Mouse (Mus musculus): ENCODE results near the gene Arhgef7. TPM values are rescaled to one million over a fixed set of nuclear protein-coding genes. Genes with fewer than 3 reads are reported as not detected.
"Not testable (repeated sequence)": the region's sequence is repeated elsewhere in the genome, so short reads cannot be mapped to it uniquely, and the experiment has no call there.

Arhgef7 gene
- polyA plus RNA-seq, 1 experiment from 2014 or later, result 67.5 TPM

- no peak for ATAC-seq (ENCODE audit: insufficient number of reproducible peaks, insufficient read depth, low FRiP score, low read depth)
- 76% methylated on average over 7 of the region's 7 CpGs for WGBS
These were observed 116.8 kb downstream of the Arhgef7 start for GRCm38 (mm10) chr8:11844316-11844685.

GRCm38 (mm10) chr8:11846807-11847206, 119.3 kb downstream of the Arhgef7 start:
- Histone ChIP-seq H3K4me2 (ENCODE audit: low read length) (no peak overlapping the region), H3K36me3 (ENCODE audit: control insufficient read depth, insufficient read depth, low read length) (no peaks in the 10 kb centered on the region), H3K27me3 (ENCODE audit: control insufficient read depth, insufficient read depth, low read length) (no peaks in the 10 kb centered on the region), H3K27ac (replicated peaks in 1 of 2; ENCODE audit: control insufficient read depth in 1 of 2, insufficient read depth in 1 of 2, low read depth in 2 of 2, low read length in 2 of 2) (no peak overlapping the region), H3K9me3 (ENCODE audit: control insufficient read depth, low read length) (no peaks in the 10 kb centered on the region), H3K4me3 (ENCODE audit: control insufficient read depth in 1 of 2, insufficient read depth in 1 of 2, low read depth in 1 of 2, low read length in 2 of 2) (no peak overlapping the region), H3K9ac (ENCODE audit: low read length) (no peak overlapping the region), H3K4me1 (ENCODE audit: control insufficient read depth in 2 of 2, insufficient read depth in 2 of 2, low read length in 2 of 2) (peaks cover 7 to 10% of the 10 kb centered on the region in 2 experiments)
- ATAC-seq (ENCODE audit: insufficient number of reproducible peaks, insufficient read depth, low FRiP score, low read depth), result no peak
- 86% methylated on average over 6 of the region's 6 CpGs for WGBS

More at GRCm38 (mm10) chr8:11844316-11844685, 116.8 kb downstream of the Arhgef7 start:
- no peaks in the 10 kb centered on the region for H3K9me3 ChIP-seq (ENCODE audit: control insufficient read depth, low read length)
- H3K27me3 ChIP-seq (ENCODE audit: control insufficient read depth, insufficient read depth, low read length), result no peaks in the 10 kb centered on the region
- no peak overlapping the region for H3K9ac ChIP-seq (ENCODE audit: low read length)
- no peak overlapping the region for H3K4me2 ChIP-seq (ENCODE audit: low read length)
- peaks cover 27 to 31% of the 10 kb centered on the region in 2 experiments for H3K4me1 ChIP-seq (ENCODE audit: control insufficient read depth in 2 of 2, insufficient read depth in 2 of 2, low read length in 2 of 2)
- no peaks in the 10 kb centered on the region for H3K36me3 ChIP-seq (ENCODE audit: control insufficient read depth, insufficient read depth, low read length)
- no peak overlapping the region for H3K27ac ChIP-seq (replicated peaks in 1 of 2; ENCODE audit: control insufficient read depth in 1 of 2, insufficient read depth in 1 of 2, low read depth in 2 of 2, low read length in 2 of 2)
- no peak overlapping the region for H3K4me3 ChIP-seq (ENCODE audit: control insufficient read depth in 1 of 2, insufficient read depth in 1 of 2, low read depth in 1 of 2, low read length in 2 of 2)

- Histone ChIP-seq H3K4me3 (ENCODE audit: control insufficient read depth in 1 of 2, insufficient read depth in 1 of 2, low read depth in 1 of 2, low read length in 2 of 2) (no peak overlapping the region), H3K4me2 (ENCODE audit: low read length) (no peak overlapping the region), H3K27me3 (ENCODE audit: control insufficient read depth, insufficient read depth, low read length) (no peaks in the 10 kb centered on the region), H3K4me1 (ENCODE audit: control insufficient read depth in 2 of 2, insufficient read depth in 2 of 2, low read length in 2 of 2) (no peaks in the 10 kb centered on the region), H3K36me3 (ENCODE audit: control insufficient read depth, insufficient read depth, low read length) (no peaks in the 10 kb centered on the region), H3K9me3 (ENCODE audit: control insufficient read depth, low read length) (peaks cover 5% of the 10 kb centered on the region; the same call in 1 of the 2 replicates), H3K9ac (ENCODE audit: low read length) (no peak overlapping the region), H3K27ac (replicated peaks in 1 of 2; ENCODE audit: control insufficient read depth in 1 of 2, insufficient read depth in 1 of 2, low read depth in 2 of 2, low read length in 2 of 2) (no peak overlapping the region)
- no peak for ATAC-seq (ENCODE audit: insufficient number of reproducible peaks, insufficient read depth, low FRiP score, low read depth)
These were observed 140.3 kb downstream of the Arhgef7 start for GRCm38 (mm10) chr8:11867832-11868231.

GRCm38 (mm10) chr8:11874227-11874626, 146.7 kb downstream of the Arhgef7 start:
- WGBS, result 82% methylated on average over 6 of the region's 6 CpGs

GRCm38 (mm10) chr8:11884646-11885045, 157.1 kb downstream of the Arhgef7 start:
- 84% methylated on average over 3 of the region's 3 CpGs for WGBS

More at GRCm38 (mm10) chr8:11874227-11874626, 146.7 kb downstream of the Arhgef7 start:
- not testable (repeated sequence) for H3K36me3 ChIP-seq (ENCODE audit: control insufficient read depth, insufficient read depth, low read length); H3K4me1 ChIP-seq (ENCODE audit: control insufficient read depth in 2 of 2, insufficient read depth in 2 of 2, low read length in 2 of 2); H3K9ac ChIP-seq (ENCODE audit: low read length); ATAC-seq (ENCODE audit: insufficient number of reproducible peaks, insufficient read depth, low FRiP score, low read depth); H3K27me3 ChIP-seq (ENCODE audit: control insufficient read depth, insufficient read depth, low read length); H3K4me3 ChIP-seq (ENCODE audit: control insufficient read depth in 1 of 2, insufficient read depth in 1 of 2, low read depth in 1 of 2, low read length in 2 of 2); H3K27ac ChIP-seq (replicated peaks in 1 of 2; ENCODE audit: control insufficient read depth in 1 of 2, insufficient read depth in 1 of 2, low read depth in 2 of 2, low read length in 2 of 2); H3K4me2 ChIP-seq (ENCODE audit: low read length)
- peaks cover 10% of the 10 kb centered on the region; the same call in 1 of the 2 replicates for H3K9me3 ChIP-seq (ENCODE audit: control insufficient read depth, low read length)

More at GRCm38 (mm10) chr8:11884646-11885045, 157.1 kb downstream of the Arhgef7 start:
- H3K27ac ChIP-seq (replicated peaks in 1 of 2; ENCODE audit: control insufficient read depth in 1 of 2, insufficient read depth in 1 of 2, low read depth in 2 of 2, low read length in 2 of 2), result no peak overlapping the region
- H3K9ac ChIP-seq (ENCODE audit: low read length), result no peak overlapping the region
- no peaks in the 10 kb centered on the region for H3K27me3 ChIP-seq (ENCODE audit: control insufficient read depth, insufficient read depth, low read length)
- no peak overlapping the region for H3K4me2 ChIP-seq (ENCODE audit: low read length)
- peaks cover 10% of the 10 kb centered on the region; the same call in 1 of the 2 replicates for H3K9me3 ChIP-seq (ENCODE audit: control insufficient read depth, low read length)
- no peak for ATAC-seq (ENCODE audit: insufficient number of reproducible peaks, insufficient read depth, low FRiP score, low read depth)
- H3K36me3 ChIP-seq (ENCODE audit: control insufficient read depth, insufficient read depth, low read length), result no peaks in the 10 kb centered on the region
- H3K4me3 ChIP-seq (ENCODE audit: control insufficient read depth in 1 of 2, insufficient read depth in 1 of 2, low read depth in 1 of 2, low read length in 2 of 2), result no peak overlapping the region
- no peaks in the 10 kb centered on the region for H3K4me1 ChIP-seq (ENCODE audit: control insufficient read depth in 2 of 2, insufficient read depth in 2 of 2, low read length in 2 of 2)

Other genes with a start within 250 kb of the Arhgef7 start
- gene Rab20, start 249.0 kb upstream of the Arhgef7 start, polyA plus RNA-seq (2014; fragmentation: Nextera tagmentation; extraction: Ambion mirVana), result 39.3 and 39.7 TPM in 2 replicates
- gene Naxd, start 230.2 kb upstream of the Arhgef7 start, polyA plus RNA-seq (2014; fragmentation: Nextera tagmentation; extraction: Ambion mirVana), result 74.5 and 82.8 TPM in 2 replicates
- gene Cars2, start 176.9 kb upstream of the Arhgef7 start, polyA plus RNA-seq (2014; fragmentation: Nextera tagmentation; extraction: Ambion mirVana), result 27.9 and 31.1 TPM in 2 replicates
- 25.7 and 26.6 TPM in 2 replicates for gene Ing1, start 172.2 kb upstream of the Arhgef7 start, polyA plus RNA-seq (2014; fragmentation: Nextera tagmentation; extraction: Ambion mirVana)
- gene Ankrd10, start 92.0 kb upstream of the Arhgef7 start, polyA plus RNA-seq (2014; fragmentation: Nextera tagmentation; extraction: Ambion mirVana), result 69.1 and 73.8 TPM in 2 replicates
- gene 1700016D06Rik, start 26.7 kb upstream of the Arhgef7 start, polyA plus RNA-seq (2014; fragmentation: Nextera tagmentation; extraction: Ambion mirVana), result not detected in 2 replicates
- gene Tex29, start 112.8 kb downstream of the Arhgef7 start, polyA plus RNA-seq (2014; fragmentation: Nextera tagmentation; extraction: Ambion mirVana), result 1.1 TPM in 1 of 2 replicates, not detected in the other